Mouse (Mus musculus): ENCODE results near the gene Ppp1r36.
"Not testable (repeated sequence)": the region's sequence is repeated elsewhere in the genome, so short reads cannot be mapped to it uniquely, and the experiment has no call there.

The Ppp1r36 gene

DNA sequence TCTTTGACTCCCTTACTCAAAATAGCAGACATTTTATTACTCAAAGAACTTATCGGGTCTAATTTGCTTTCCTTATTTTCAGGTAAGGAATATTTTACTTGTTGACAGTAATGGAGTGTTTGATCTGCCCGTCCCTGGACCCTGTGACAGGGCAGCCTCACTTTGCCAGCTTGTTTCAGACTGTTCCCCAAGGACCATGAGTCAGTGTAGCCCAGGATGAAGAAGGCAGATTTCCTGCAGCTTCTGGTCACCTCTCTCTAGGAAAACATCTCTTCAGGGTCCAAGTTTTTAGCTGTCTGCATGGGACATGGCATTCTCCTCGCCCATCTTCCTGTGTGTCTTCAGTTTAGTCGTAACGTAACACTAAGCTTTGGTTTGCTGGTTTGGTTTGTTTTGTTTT lies 20.1 kb upstream of the Ppp1r36 start:
- in situ Hi-C loops (cut with MboI, MseI) = no loop called here

DNA sequence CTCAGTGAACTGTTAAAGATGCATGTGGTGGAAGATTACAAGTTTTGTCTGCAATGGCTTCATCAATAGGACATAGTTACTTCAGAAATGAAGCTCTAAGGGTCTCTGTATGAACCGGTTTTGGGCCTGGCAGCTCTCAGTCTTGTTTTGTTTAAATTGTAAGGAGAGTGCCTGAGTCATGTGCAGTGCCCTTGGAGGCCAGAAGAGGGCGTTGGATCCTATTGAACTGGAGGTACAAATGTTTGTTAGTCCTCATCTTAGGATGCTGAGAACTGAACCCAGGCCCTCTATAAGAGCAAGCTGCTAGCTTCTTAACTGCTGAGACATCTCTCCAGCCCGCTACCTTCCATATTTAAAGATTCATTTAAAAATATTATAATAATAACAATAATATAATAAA lies 15.7 kb upstream of the Ppp1r36 start:
- in situ Hi-C loops (cut with MboI, MseI) = no loop called here

DNA sequence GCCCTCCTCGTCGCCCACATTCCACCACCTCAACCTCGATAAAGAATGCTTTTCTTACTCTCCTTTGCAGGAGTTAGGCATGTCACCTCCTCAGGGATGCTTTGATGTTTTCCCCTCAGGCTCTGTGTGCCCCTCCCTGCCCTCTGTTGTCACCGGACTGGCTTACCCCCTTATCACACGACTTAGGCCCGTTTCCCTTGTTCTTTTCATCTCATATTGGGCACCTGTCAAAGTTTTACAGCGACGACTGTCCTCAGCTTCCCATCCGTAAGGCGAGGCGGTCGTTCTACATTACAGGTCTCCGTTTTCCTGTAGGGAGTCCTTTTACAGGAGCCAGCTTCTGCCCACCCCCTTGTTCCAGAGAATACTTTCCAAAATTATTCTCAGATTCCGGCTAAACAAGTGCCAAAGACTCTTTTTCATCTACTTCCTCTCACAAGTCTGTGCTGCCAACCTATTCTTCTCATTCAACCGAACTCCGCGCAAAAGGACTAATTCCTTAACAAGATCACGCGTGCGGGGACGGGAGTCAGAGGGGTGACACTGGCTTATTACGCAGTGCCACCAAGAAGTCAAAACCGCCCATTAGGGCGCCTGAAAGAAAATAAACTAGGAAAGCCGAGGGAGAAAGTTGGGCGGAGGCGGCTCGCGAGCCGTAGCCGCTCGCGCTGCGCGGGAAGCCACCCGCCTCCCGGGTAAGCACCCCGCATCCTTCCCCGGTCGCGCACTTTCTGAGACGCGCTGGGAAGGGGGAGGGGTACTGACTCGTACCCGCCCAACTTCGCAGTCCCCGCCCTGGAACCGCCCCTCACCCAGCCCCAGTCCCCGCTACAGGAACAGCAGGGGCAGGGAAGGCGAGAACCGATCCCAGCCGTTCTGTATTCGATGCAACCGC lies 14.1 kb upstream of the Ppp1r36 start:
- in situ Hi-C loops (cut with MboI, MseI) = no loop called here

DNA sequence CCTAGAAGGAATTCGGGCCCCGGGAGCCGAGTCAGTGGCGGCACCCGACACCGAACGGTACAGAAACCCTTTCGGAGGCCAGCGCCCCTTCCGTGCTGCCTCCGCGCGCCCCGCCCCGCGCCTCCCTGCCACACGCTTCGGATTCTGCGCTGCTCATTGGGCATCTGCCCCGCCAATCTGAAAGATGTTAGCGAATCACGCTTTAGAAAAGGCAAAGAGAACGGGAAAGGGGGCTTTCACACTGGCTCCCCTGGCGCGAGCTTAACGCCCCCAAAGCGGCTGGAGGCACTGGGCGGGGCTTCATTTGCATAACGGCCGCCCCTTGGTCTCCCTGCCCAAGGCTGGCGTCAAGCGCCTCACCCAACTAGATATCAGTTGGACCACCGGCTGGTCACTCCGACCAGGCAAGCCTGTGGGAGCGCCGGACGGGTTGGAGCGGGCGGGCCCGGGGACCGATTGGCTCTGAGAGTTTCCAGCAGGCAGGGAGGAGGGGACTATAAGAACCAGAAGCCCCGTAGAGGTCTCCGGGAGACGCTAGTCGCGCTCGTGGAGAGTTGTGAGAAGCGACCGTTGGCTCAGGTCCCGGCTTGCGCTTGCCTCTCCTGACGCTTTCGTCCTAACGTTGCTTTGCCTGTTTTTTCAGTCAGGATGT lies 13.3 kb upstream of the Ppp1r36 start, which contains the start of gene Hspa2:
Gene Hspa2, plus strand, starts transcription at position 291 of the 652 bp plus-strand sequence.
- in situ Hi-C loops (cut with MboI, MseI) = no loop called here

DNA sequence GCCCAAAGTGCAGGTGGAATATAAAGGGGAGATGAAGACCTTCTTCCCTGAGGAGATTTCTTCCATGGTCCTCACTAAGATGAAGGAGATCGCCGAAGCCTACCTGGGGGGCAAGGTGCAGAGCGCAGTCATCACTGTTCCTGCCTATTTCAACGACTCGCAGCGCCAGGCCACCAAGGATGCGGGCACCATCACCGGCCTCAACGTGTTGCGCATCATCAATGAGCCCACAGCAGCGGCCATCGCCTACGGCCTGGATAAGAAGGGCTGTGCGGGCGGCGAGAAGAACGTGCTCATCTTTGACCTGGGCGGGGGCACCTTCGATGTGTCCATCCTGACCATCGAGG lies 12.5 kb upstream of the Ppp1r36 start:
- in situ Hi-C loops (cut with MboI, MseI) = no loop called here

DNA sequence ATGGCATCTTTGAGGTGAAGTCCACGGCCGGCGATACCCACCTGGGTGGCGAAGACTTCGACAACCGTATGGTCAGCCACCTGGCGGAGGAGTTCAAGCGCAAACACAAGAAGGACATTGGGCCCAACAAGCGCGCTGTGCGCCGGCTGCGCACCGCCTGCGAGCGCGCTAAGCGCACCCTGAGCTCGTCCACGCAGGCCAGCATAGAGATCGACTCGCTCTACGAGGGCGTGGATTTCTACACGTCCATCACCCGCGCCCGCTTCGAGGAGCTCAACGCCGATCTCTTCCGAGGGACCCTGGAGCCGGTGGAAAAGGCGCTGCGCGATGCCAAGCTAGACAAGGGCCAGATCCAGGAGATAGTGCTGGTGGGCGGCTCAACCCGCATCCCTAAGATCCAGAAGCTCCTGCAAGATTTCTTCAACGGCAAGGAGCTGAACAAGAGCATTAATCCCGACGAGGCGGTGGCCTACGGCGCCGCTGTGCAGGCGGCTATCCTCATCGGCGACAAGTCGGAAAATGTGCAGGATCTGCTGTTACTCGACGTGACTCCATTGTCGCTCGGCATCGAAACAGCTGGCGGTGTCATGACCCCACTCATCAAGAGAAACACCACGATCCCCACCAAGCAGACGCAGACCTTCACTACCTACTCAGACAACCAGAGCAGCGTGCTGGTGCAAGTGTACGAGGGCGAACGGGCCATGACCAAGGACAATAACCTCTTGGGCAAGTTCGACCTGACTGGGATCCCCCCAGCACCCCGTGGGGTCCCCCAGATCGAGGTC lies 12.0 kb upstream of the Ppp1r36 start:
- in situ Hi-C loops (cut with MboI, MseI) = no loop called here

DNA sequence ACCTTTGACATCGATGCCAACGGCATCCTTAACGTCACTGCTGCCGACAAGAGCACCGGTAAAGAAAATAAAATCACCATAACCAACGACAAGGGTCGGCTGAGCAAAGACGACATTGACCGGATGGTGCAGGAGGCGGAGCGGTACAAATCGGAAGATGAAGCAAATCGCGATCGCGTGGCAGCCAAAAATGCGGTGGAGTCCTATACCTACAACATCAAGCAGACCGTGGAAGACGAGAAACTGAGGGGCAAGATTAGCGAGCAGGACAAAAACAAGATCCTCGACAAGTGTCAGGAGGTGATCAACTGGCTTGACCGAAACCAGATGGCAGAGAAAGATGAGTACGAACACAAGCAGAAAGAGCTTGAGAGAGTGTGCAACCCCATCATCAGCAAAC lies 11.4 kb upstream of the Ppp1r36 start:
- in situ Hi-C loops (cut with MboI, MseI) = no loop called here

DNA sequence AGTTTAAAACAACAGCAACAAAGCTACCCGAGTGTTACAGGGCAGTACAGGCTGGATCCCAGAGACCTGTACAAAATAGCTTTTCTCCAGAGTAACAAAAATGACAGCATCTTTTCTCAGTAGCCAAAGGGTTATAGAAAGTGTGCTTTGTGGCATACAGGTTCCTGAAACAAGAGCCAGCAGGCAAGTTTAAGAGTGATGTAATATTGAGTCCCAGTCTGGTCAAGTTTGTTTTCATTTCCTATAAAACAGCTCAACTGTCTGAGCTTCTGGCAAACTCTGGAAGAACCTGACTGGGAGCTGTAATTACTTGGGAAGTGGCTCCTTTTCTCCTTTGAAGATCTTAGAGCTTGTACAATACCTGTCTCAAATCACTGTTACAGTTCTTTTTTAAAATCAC lies 10.2 kb upstream of the Ppp1r36 start:
- in situ Hi-C loops (cut with MboI, MseI) = no loop called here

DNA sequence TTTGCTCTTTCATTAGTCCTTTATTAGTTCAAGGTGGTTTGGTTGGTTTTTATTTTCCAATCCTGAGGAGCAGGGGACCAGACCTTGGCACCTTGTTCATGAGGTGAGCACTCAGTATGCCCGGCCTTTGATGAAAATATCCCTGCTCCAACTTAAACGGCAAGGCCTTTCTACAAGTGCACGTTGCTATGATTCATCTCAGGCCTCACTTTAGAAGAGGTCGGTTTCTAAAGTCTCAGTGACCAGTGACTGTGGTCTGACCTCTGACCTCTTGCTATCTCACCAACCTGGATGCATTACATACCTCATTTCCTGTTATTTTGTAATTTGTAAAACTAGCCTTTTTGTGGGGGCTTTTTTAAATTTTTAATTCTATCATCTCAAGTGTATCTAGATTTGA lies 8.2 kb upstream of the Ppp1r36 start:
- in situ Hi-C loops (cut with MboI, MseI) = no loop called here

DNA sequence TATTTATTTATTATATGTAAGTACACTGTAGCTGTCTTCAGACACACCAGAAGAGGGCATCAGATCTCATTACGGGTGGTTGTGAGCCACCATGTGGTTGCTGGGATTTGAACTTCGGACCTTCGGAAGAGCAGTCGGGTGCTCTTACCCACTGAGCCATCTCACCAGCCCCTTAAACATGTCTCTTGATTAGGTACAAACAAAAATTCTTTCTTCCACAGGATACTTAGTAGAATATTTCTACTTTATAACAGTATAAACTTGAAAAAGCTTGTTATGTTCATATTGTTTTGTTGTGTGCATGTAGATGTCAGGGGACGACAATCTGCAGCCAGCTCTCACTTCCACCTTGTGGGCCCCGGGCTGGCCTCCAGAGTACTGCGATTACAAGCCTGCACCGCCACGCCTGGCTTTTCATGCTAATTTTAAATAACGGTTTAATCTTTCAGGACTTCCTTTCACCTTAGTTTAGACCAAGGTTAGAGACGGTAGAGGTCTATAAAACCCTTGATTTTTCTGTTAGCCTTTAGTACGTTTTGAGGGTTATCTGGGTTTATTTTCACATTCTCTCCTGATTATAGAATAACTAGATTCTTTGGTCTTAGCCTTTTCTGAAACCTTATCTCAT lies 1.8 kb upstream of the Ppp1r36 start:
- in situ Hi-C loops (cut with MboI, MseI) = no loop called here

DNA sequence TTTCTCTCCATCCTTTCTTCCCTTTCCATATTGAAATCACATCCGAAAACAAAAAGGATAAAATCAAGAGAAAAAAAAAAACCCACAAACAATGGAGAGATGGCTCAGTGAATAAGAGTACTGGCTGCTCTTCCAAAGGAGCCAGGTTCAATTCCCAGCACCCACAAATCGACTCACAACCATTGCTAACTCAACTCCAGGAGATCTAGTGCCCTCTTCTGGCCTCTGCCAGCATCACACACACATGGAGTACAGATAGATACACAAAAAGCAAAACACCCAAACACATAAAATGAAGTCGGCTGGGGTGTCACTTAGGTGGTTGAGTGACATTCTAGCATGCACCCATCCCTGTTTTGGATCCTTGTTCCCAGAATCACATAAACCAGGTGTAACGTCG lies 1.0 kb downstream of the Ppp1r36 start:
- in situ Hi-C loops (cut with MboI, MseI) = no loop called here

DNA sequence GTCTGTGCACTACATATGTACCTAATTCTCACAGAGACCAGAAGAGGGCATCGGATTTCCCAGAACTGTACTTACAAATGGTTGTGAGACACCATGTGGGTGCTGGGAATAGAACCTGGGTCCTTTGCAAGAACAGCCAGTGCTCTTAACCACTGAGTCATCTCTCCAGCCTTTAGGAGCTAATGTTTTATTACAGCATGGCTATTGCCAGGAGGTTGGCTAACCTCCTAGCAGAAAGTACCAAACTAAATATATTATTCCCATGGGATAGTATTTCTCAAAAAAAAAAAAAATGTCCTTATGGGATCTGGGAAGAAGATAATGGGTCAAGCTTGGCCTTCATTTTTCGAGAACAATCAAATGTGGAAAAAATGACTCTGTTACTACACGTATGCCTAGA lies 7.9 kb downstream of the Ppp1r36 start:
- in situ Hi-C loops (cut with MboI, MseI) = no loop called here

DNA sequence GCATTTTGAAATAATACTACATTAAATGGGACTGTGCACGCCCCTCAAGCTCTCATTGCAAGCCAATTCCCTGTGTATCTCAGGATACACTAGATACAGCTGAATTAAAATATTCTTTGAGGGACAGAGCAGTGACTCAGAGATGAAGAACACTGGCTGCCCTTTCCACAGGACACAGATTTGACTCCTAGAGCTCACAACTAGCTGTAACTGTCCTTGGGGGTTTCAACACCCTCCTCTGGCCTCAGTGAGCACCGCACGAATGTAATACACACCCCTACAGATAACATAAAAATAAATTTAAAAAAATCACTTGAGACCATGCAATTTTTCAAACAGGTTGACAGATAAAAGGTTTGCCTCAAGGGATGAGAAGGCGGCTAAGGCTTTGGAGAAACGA lies 10.2 kb downstream of the Ppp1r36 start:
- in situ Hi-C loops (cut with MboI, MseI) = no loop called here

DNA sequence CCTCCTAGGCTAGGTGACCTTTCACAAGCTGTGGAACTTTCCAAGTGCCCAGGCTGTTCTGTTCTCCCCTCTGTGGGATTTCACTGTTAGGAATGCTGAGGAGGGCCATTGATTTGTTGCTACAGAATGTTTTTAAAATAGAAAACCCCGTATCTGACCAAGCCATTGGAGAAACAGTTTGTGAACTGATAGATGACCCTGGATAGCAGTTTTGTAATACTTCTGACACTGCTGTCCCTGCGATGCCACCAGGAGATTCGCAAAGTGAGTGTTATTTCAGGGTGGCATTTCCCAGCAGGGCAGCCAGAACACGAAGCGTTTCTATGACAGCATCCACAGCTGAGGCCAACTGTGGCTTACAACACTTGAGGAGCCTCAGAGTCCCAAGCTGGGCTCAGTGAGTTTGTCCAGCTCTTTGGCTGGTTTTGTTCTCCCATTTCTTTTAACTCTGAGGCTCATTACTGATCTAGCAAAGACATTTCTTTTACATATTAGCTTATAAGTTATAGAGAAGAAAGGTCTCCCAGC lies 13.6 kb downstream of the Ppp1r36 start:
- in situ Hi-C loops (cut with MboI, MseI) = no loop called here

DNA sequence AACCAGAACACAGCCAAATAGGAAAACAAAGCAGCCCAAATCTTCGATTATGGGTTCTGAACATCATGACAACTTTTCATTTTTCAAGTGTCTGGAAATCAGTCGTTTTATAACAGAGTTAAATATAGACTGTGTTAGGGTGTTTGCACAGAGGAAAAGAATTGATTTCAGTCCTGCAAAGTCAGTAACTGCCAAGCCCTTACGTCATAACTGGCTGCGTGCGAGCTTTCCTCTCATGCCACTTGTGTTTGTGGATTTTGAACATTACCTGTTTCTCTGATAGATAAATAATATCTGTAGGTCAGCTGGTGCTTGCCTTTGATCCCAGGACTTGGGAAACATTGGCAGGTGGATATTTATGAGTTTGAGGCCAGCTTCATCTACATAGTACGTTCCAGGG lies 14.1 kb downstream of the Ppp1r36 start:
- in situ Hi-C loops (cut with MboI, MseI) = no loop called here

DNA sequence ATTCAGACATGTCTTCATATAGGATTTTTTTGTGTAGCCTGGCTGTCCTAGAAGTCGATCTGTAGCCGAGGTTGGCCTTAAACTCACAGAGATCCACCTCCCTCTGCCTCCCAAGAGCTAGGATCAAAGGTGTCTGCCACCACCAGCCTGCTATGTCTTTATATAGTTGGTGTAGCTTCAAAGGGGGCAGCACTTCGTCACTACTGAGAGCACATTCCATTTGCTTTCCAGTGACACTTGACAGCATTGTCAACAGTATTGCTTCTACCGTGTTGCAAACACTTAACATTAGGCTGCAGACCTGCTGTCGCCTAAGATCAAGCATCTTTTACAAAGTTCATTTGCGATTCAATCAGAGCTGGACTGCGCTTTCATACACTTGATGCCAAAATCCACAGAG lies 16.8 kb downstream of the Ppp1r36 start:
- in situ Hi-C loops (cut with MboI, MseI) = no loop called here

DNA sequence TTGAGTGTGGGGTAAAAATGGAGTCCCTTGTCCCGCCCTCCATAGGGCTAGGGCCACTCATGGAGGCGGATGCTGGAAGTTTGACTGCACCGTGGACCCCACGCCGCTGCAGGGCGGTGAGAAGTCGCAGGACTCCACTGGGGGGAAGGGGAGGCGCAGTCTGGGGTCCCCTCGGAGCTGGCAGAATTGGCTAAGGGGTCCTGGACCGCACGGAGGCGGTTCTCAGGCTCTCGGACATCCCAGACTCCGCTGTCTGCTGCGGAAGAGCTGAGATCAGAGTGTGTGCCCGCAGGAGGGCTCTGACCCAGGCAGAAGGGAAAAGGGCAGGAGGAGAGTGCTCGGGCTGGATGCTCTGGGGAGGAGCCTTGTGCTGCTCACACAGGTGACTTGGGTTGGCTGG lies 17.7 kb downstream of the Ppp1r36 start:
- in situ Hi-C loops (cut with MboI, MseI) = no loop called here

DNA sequence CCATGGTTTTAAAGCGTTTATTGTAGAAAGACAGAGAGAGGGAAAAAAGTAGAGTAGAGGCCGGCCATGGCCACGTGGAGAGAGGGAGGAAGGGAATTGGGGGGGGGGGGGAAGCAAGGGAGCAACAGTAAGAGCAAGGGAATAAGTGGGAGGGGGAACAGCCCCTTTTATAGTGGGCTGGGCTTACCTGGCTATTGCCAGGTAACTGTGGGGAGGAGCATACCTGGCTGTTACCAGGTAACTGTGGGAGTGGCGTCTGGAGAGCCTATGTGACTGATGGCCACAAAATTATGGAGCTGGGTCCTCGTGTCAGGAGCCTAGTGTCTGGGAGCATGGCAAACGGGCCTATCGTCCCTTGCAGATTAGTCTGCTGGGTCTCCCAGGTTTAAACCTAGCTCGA lies 18.2 kb downstream of the Ppp1r36 start:
- in situ Hi-C loops (cut with MboI, MseI) = no loop called here

DNA sequence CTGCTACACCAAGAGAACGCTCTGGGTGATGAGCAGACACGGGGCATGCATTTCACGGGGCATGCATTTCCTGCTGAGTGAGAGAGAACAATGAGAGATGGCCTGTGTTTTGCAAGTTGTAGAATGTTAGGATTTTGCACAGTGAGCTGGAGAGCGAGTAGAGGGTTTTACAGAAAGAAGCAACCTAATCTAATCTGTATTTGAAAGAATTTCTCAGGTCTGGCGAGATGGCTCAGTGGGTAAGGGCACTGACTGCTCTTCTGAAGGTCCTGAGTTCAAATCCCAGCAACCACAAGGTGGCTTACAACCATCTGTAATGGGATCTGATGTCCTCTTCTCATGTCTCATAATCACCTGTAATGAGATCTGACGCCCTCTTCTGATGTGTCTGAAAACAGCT lies 26.1 kb downstream of the Ppp1r36 start:
- in situ Hi-C loops (cut with MboI, MseI) = not testable (repeated sequence)

DNA sequence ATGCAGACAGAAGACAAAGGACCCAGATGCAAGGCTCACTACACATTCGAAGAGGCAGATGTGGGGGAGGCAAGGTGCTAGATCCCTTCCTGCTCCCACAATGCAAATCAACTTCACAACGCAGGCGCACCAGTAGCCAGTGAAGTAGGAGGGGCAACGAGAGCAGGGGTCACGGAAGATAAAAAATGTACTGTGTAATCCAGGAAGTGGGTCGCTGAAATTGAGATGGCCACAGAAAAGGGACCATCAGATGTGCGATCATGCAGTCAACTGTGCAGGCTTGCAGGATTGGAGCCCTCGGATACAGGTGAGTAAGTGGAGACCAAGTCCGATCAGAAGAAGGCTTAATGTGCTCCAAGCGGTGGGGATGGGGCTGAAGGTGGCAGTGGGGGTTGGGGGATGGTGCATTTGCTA lies 27.0 kb downstream of the Ppp1r36 start:
- in situ Hi-C loops (cut with MboI, MseI) = no loop called here

DNA sequence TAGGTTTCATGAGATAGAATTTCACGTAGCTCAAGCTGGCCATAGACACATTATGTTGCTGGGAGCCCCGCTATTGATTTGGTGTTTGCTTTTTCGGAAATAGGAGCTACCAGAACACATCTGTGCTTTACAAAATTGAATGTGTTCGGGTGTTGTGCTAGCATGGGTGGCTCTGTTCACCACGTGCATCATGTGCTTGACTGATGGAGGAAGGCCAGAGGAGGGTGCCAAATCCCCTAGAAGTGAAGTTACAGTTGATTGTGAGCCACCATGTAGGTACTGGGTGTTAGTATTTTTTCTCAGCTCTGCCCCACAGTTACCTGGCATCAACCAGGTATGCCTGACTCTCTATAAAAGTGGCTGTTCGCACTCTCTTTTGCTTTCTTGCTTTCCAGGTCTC lies 27.5 kb downstream of the Ppp1r36 start:
- in situ Hi-C loops (cut with MboI, MseI) = no loop called here

DNA sequence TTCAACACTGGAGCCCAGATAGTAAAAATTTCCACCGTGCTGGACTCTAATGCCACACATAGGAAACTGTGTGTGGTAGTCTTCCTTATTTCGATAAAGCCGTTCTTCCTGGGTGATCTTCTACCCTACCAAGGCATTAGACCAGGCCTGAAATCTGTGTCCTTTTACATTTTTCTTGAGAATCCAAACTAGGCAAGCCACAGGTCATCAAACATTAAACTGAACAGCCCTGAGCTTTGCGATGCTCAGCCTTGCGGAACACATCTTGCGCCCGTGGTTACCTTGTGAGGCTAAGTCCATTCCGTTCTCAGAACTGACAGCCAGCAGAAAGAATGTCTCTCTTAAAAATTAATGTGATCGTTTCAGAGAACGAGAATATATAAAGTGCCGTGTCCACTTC lies 28.9 kb downstream of the Ppp1r36 start:
- in situ Hi-C loops (cut with MboI, MseI) = no loop called here

Measured in T-helper 2 cell (primary cell).